Mouse (Mus musculus): ENCODE results near the gene Agap1.

- TF ChIP-seq POLR2A (IDR thresholded peaks at IDR 0.05; ENCODE audit: insufficient read depth, low read depth, low read length) (no peak), CTCF (IDR thresholded peaks at IDR 0.05; ENCODE audit: insufficient read depth, low read depth, low read length) (no peak)
Observed at GRCm38 (mm10) chr1:89621952-89622351, 167.3 kb downstream of the Agap1 start.
